Mouse (Mus musculus): ENCODE measurements at regions not wholly inside any gene's neighbourhood (a gene's known extent, or its start where the extent isn't known, plus 50 kb on each side); places are given as distances from the start of the nearest gene placed in this dataset.

GRCm38 (mm10) chr16:31520081-31520480 lies 98.0 kb downstream of the Bdh1 start:
- no peak for TF ChIP-seq CTCF (IDR thresholded peaks at IDR 0.05; ENCODE audit: borderline replicate concordance, control insufficient read depth, extremely low read depth, insufficient read depth, low read length, poor library complexity)
- no peak for TF ChIP-seq POLR2A (IDR thresholded peaks at IDR 0.05; ENCODE audit: control insufficient read depth, extremely low read depth, insufficient read depth, low read length, poor library complexity)
